Mouse (Mus musculus) mammary gland, adult 2 months (tissue): ENCODE data around the gene Abhd12b. TPM values are rescaled to one million over a fixed set of nuclear protein-coding genes. Genes with fewer than 3 reads are reported as not detected.

Experiments used
- polyA plus RNA-seq: library from polyadenylated mRNA; depleted of rRNA; stranded (reverse); fragments of >200 nt; gene quantifications from 2 replicates; pipeline ENCODE4 v1.2.3, GENCODE M21; 2012; ENCODE audit warnings: low replicate concordance; rRNA removed

Gene Abhd12b
- polyA plus RNA-seq = 0.22 TPM in 1 of 2 replicates, not detected in the other

DNA sequence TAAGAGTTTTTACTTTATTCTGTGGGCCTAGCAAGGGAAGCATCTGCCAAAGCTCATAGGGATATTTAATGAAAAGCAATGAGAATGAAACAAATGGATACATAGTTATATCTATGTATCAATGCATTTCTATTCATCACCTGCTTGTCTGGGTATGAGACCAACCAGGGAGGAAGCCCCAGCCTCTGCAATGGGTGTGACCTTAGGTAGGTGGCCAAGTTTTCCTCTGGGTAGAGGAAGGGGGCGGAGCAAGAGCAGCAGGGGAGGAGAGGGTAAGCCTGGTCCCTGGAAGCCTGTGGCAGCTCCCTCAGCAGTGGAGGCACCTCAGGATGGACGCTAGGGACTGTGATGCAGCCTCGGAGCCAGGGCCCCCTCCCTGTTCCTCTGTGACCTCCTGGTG, at the start of gene Abhd12b:
Abhd12b (plus strand) TSS at position 301 of the 400 bp plus-strand sequence.

DNA sequence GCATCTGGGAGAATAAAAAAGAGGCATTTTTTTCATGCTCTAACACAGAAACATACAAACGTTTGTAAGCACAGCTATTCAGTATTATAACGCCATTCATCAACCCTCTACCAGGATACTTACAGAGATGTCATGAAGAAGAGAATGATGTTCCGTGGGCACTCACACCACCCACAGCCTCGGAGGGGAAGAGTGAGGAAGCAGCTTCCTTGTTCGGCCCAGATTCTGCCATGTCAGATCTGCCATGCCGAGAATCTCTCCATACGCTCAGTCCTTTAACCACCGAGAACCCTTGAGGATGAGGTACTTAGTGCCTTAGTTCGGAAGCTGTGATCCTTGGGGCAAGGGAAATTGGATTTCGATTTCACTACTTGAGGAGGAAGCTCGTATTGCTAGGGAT, 40.6 kb upstream of the Abhd12b start, which contains the start of gene Nin:
Nin (minus strand) TSS at position 367 of the 400 bp plus-strand sequence.

DNA sequence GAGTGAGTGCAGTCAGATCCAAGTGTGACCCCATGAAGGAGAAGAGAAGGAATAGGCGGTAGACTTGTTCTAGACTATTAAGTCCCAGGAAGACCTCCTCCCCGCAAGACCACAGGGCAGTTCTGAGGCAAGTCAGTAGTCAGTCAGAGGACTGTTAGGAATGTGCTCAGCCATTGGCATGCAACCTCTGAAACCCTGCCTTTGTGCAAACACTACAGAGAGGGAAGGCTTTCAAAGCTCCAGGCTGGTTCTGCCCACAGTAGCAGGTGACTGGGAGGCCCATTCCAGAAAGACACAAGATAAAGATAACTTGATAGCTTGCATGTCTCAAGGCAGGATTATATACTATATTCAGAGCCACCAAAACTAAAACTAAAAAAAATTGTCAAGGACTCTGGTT, 77.4 kb downstream of the Abhd12b start, which contains the start of gene Pygl:
Pygl (minus strand) TSS at position 195 of the 400 bp plus-strand sequence.

Other genes starting within 250 kb of the Abhd12b start
- gene Sav1, start 167.1 kb upstream of the Abhd12b start, polyA plus RNA-seq = 15.3 and 41.1 TPM in 2 replicates
- gene Nin, start 40.4 kb upstream of the Abhd12b start, polyA plus RNA-seq = 5.7 and 10.2 TPM in 2 replicates
- gene Pygl, start 77.3 kb downstream of the Abhd12b start, polyA plus RNA-seq = 138 and 159 TPM in 2 replicates
- 1.3 and 1.9 TPM in 2 replicates for gene Trim9, start 193.5 kb downstream of the Abhd12b start, polyA plus RNA-seq